Mouse (Mus musculus) brain, embryonic 14.5 days (tissue): ENCODE data around the gene Ddx27.

Experiments used
- CTCF ChIP-seq: fragments of 200-500 bp; IDR thresholded peaks from 2 replicates; pipeline ENCODE4 v1.5.1; 2012; ENCODE audit warnings: inconsistent platforms, mild to moderate bottlenecking, moderate library complexity, borderline replicate concordance; ENCODE audit not compliant: insufficient read depth, insufficient read length; ENCODE audit errors: extremely low read depth
- POLR2A ChIP-seq: fragments of 200-500 bp; IDR thresholded peaks from 2 replicates; pipeline ENCODE4 v1.6.1; 2012; ENCODE audit warnings: mild to moderate bottlenecking, inconsistent platforms, borderline replicate concordance; ENCODE audit not compliant: poor library complexity, insufficient read depth, insufficient read length, severe bottlenecking; ENCODE audit errors: extremely low read depth

- TF ChIP-seq CTCF (no peak), POLR2A (no peak)
Observed at GRCm38 (mm10) chr2:167063906-167064496, 49.0 kb downstream of the Ddx27 start.
